Mouse (Mus musculus) heart, postnatal 10 days (tissue): ENCODE measurements around the gene 2410131K14Rik. TPM values are rescaled to one million over a fixed set of nuclear protein-coding genes. Genes with fewer than 3 reads are reported as not detected.

Experiments used
- DNase-seq, 2 experiments: peaks; one replicate each; pipeline ENCODE4 v3.0.0; 2021
- intact Hi-C: fragments of 180-260 bp; cut with DNase I; formaldehyde crosslinking; loops from one replicate; pipeline ENCODE4 v1.15.1; 2025
- total RNA-seq, 2 experiments: library from RNA; stranded (reverse); gene quantifications; 2 replicates each; pipeline ENCODE4 v1.2.3; 2021

2410131K14Rik gene
- total RNA-seq = 1 to 10 TPM; 7.1 to 7.8 TPM

GRCm38 (mm10) chr5:118244606-118245443 is at the start of gene 2410131K14Rik, which contains the start of gene Rnft2:
TSS of gene 2410131K14Rik (plus strand) at chr5:118245227.
TSS of gene Rnft2 (minus strand) at chr5:118245116.
- intact Hi-C loops = loop anchor here (5.0 kb wide), 1 partner anchor 73 kb away; no protein-coding TSS in a partner anchor
- peak; percentile 100 for DNase-seq

DNA sequence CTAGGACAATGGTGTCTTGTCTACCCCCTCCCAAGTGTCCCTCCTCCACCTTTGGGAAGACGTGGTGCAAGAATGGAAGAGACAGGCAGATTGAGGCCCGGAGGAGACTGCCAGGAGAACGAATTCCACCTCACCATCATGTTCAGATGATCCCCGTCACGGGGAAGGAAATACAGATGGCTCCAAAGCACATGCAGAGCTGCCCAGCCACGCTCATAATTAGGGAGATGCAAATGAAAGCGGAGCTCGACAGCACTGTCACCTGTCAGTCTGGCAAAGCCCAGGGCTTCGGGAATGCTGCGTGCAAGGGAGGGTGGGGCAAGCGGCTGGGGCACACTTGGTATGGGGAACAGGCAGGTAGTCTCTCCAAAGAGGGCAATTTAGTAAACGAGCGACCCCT is 47.6 kb upstream of the 2410131K14Rik start:
- DNase-seq = no peak
- intact Hi-C loops = no loop called here

DNA sequence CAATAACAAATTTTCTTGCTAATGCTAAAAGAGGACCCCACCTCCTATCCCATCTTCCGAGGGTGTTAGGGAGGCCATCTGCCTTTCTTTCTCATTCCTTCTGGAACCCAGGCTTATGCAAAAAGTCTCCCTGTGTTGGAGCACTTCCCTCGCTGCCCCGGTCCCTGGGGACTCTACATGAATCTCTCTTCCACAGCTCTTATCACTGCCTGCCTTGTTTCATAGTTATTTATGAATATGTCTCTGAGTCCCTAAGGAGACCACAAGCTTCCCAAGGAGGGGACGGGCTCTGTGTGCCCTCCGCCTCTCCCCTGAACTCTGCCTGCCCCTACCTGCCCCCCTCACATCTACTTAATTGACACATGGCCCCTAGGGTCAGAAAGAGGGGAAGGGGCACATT is 45.4 kb upstream of the 2410131K14Rik start:
- DNase-seq = no peak
- intact Hi-C loops = no loop called here

GRCm38 (mm10) chr5:118204675-118205440 is 40.2 kb upstream of the 2410131K14Rik start:
- DNase-seq = no peak

DNA sequence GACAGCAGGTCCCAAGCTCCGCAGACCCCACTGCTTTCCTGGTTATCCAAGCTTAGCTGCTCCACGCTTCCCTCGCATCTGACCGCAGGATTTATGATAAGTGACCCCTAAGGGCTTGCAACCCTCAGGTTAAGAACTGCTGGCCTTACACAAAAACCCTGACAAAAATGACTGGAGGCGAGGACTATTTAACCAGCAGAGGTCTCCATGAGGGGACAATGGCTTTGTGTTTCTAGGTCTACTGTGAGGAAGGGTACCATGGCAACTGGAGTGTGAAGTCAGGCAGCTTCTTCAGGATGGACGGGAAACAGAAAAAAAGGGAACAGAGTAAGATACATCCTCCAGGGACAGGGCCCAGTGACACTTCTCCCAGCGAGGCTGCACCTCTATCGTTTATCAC is 39.2 kb upstream of the 2410131K14Rik start:
- intact Hi-C loops = no loop called here
- DNase-seq = no peak

More at GRCm38 (mm10) chr5:118204675-118205440, 40.2 kb upstream of the 2410131K14Rik start:
- intact Hi-C loops = no loop called here

GRCm38 (mm10) chr5:118214012-118214411 is 31.0 kb upstream of the 2410131K14Rik start:
- intact Hi-C loops = no loop called here
- no peak for DNase-seq

- intact Hi-C loops = no loop called here
Measured at GRCm38 (mm10) chr5:118214418-118215154, 30.4 kb upstream of the 2410131K14Rik start.

GRCm38 (mm10) chr5:118217410-118217809 is 27.6 kb upstream of the 2410131K14Rik start:
- DNase-seq = peak; percentile 49 to 50
- intact Hi-C loops = no loop called here

More at GRCm38 (mm10) chr5:118214418-118215154, 30.4 kb upstream of the 2410131K14Rik start:
- peak; percentile 85 to 87 for DNase-seq

GRCm38 (mm10) chr5:118223142-118223757 is 21.8 kb upstream of the 2410131K14Rik start:
- intact Hi-C loops = no loop called here
- DNase-seq = no peak

GRCm38 (mm10) chr5:118230071-118230611 is 14.9 kb upstream of the 2410131K14Rik start:
- intact Hi-C loops = no loop called here

DNA sequence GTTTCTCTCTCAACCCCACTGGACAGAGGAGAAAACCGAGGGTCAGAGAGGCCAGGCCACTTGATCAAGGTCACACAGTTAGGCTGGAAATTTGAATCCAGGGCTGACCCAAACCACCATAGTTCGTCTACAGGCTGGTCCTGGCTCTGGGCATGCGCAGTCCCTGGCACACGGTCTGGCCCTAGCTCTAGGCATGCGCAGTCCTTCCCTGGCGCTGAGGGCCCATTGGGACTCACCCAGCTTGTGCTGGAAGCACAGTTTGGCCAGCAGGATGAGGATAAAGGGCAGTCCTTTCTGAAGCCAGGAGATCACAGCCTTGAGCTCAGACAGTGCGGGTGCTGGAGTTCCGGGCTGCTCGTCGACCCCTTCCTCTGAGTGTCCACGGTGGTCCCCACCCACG is 8.1 kb upstream of the 2410131K14Rik start:
- intact Hi-C loops = no loop called here

More at GRCm38 (mm10) chr5:118230071-118230611, 14.9 kb upstream of the 2410131K14Rik start:
- DNase-seq = no peak

DNA sequence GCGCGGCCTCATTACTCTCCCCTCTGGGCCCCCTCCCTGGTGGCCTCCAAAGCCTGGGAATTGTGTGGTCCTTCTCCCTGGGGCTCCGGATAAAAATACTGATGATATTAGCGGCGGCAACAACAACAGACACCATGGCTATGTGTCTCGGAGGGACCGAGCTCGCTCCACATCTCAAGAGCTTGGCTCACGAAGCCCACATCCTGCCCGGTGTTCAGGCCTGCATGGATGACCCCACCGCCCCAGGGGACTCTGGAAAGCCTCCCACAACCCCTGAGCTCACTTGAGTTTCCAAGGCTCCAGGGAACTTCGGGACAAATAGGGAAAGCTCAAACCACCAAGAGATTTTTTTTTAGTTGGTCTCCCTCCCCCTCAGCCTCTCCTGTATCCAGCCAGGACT is 5.4 kb upstream of the 2410131K14Rik start:
- intact Hi-C loops = no loop called here
- DNase-seq = peak; percentile 32 to 43

More for the DNA sequence above, 8.1 kb upstream of the 2410131K14Rik start:
- DNase-seq = no peak

GRCm38 (mm10) chr5:118245606-118246308 is 730 bp downstream of the 2410131K14Rik start:
- intact Hi-C loops = loop anchor here (5.0 kb wide), 1 partner anchor 73 kb away; no protein-coding TSS in a partner anchor
- no peak for DNase-seq

- DNase-seq = no peak
- intact Hi-C loops = loop anchor here (5.0 kb wide), 1 partner anchor 75 kb away; no protein-coding TSS in a partner anchor
Measured at GRCm38 (mm10) chr5:118247378-118247777, 2.4 kb downstream of the 2410131K14Rik start.

GRCm38 (mm10) chr5:118250987-118251386 is 6.0 kb downstream of the 2410131K14Rik start:
- intact Hi-C loops = no loop called here

DNA sequence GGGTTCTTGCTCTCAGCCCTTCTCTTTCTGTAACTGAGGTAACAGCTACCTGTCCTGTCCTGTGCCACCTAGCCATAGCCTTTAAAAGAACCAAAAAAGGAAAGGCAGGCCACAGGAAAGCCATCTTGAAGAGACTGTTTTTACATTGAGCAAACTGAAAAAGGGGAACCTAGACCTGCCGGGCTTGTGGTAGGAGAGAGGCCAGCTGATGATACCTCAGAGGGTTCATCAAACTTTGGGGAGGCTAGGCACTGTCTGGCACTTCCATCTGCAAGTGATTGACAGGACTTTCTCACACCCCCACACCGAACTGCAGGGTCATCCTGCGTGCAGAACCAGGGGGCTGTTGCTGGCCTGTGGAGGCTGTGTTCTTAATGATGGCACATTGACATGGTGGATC is 8.5 kb downstream of the 2410131K14Rik start:
- DNase-seq = no peak
- intact Hi-C loops = no loop called here

More at GRCm38 (mm10) chr5:118250987-118251386, 6.0 kb downstream of the 2410131K14Rik start:
- no peak for DNase-seq

- DNase-seq = no peak
- intact Hi-C loops = no loop called here
Measured at GRCm38 (mm10) chr5:118256981-118257380, 12.0 kb downstream of the 2410131K14Rik start.

DNA sequence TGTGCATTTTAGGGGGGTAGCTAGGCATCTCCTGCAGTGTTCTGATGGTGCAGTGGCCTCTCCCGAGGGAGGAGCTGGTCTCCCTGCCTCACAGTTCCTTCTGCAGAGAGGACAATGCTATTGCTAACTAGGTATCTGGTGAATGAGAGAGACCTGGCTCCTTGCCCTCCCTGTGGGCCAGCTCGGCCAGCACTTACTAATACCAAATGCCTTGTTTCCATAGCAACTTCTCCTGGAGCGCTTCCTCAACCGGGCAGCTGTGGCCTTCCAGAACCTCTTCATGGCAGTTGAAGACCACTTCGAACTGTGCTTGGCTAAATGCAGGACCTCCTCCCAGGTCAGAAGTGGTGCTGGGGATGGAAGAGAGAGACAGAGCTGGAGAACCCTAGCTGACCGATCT is 14.1 kb downstream of the 2410131K14Rik start:
- peak; percentile 34 to 51 for DNase-seq

DNA sequence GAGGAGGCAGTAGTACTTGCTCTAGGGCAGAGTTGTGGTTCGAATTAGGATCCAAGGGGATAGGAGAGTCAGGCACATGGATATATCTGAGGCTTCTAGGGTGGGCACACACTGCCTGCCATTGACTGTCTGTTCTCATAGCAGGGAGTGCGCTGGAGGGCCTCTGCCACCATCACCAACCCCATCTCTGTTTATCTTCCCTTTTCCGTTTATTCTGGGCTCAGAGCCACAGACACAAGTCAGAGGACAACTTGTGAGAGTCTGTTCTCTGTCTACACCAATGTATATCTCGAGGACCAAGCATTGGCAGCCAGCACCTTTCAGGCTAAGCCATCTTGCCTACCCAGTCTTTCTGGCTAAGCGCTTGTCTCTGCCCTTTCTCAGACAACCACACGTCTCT is 14.6 kb downstream of the 2410131K14Rik start:
- intact Hi-C loops = no loop called here
- DNase-seq = no peak

More for the DNA sequence above, 14.1 kb downstream of the 2410131K14Rik start:
- intact Hi-C loops = no loop called here
